Mouse (Mus musculus) neural tube, embryonic 15.5 days (tissue): ENCODE data around the gene Spred1. TPM values are rescaled to one million over a fixed set of nuclear protein-coding genes. Genes with fewer than 3 reads are reported as not detected.

Experiments
- ATAC-seq: fragments of 200-750 bp; cut with Nextera tagmentation; 2 replicates; pipeline ENCODE4 v1.8.0; 2017; ENCODE audit warnings: mild to moderate bottlenecking, moderate TSS enrichment, moderate library complexity; ENCODE audit not compliant: low FRiP score
- H3K27ac ChIP-seq: fragments of 300-500 bp; sonication (generic); replicated peaks from 2 replicates; pipeline ENCODE4 v1.5.1; 2015; ENCODE audit warnings: mild to moderate bottlenecking, inconsistent platforms
- H3K27me3 ChIP-seq: fragments of 300-500 bp; sonication (generic); replicated peaks from 2 replicates; pipeline ENCODE4 v1.6.1; 2015; ENCODE audit warnings: inconsistent platforms
- H3K36me3 ChIP-seq: fragments of 300-500 bp; sonication (generic); 2 replicates; pipeline ENCODE4 v1.6.1; 2015; ENCODE audit warnings: inconsistent platforms
- H3K4me1 ChIP-seq: fragments of 300-500 bp; sonication (generic); 2 replicates; pipeline ENCODE4 v1.6.1; 2015; ENCODE audit warnings: inconsistent platforms
- H3K4me2 ChIP-seq: fragments of 300-500 bp; sonication (generic); 2 replicates; pipeline ENCODE4 v1.6.1; 2015; ENCODE audit warnings: inconsistent platforms, mild to moderate bottlenecking, moderate library complexity
- H3K4me3 ChIP-seq: fragments of 300-500 bp; sonication (generic); replicated peaks from 2 replicates; pipeline ENCODE4 v1.5.1; 2015; ENCODE audit warnings: mild to moderate bottlenecking, inconsistent platforms
- H3K9ac ChIP-seq: fragments of 300-500 bp; sonication (generic); replicated peaks from 2 replicates; pipeline ENCODE4 v1.6.1; 2015; ENCODE audit warnings: mild to moderate bottlenecking, inconsistent platforms
- H3K9me3 ChIP-seq: fragments of 300-500 bp; sonication (generic); replicated peaks from 2 replicates; pipeline ENCODE4 v1.6.1; 2016; ENCODE audit warnings: inconsistent platforms
- WGBS: fragments of 180-500 bp; shearing (Covaris S2); methylation state at CpG from one replicate; pipeline ENCODE4 v1.1.7; 2015; ENCODE audit warnings: mixed read lengths; 5-methylcytosine and 5-hydroxymethylcytosine counted together
- polyA plus RNA-seq: library from polyadenylated mRNA; unstranded; fragments of >200 nt; fragmentation: Nextera tagmentation; extraction: Ambion mirVana; gene quantifications from 2 replicates; pipeline ENCODE4 v1.2.1, GENCODE M21; 2015

The Spred1 gene
- polyA plus RNA-seq, 1 experiment from 2014 or later, result 13.3 TPM

GRCm38 (mm10) chr2:117139977-117140376, 18.8 kb downstream of the Spred1 start:
- ATAC-seq, result no peak
- Histone ChIP-seq H3K4me2 (no peak overlapping the region), H3K27ac (no peak overlapping the region), H3K4me1 (peaks cover 16% of the 10 kb centered on the region; the same call in 1 of the 2 replicates), H3K27me3 (no peaks in the 10 kb centered on the region), H3K9ac (no peak overlapping the region), H3K36me3 (no peaks in the 10 kb centered on the region), H3K9me3 (no peaks in the 10 kb centered on the region), H3K4me3 (no peak overlapping the region)
- 91% methylated on average over 1 of the region's 1 CpGs for WGBS

GRCm38 (mm10) chr2:117143106-117143505, 21.9 kb downstream of the Spred1 start:
- Histone ChIP-seq H3K4me2 (no peak overlapping the region), H3K27ac (no peak overlapping the region), H3K9me3 (no peaks in the 10 kb centered on the region), H3K9ac (no peak overlapping the region), H3K4me3 (no peak overlapping the region), H3K27me3 (no peaks in the 10 kb centered on the region), H3K36me3 (no peaks in the 10 kb centered on the region), H3K4me1 (peaks cover 16% of the 10 kb centered on the region)
- no peak for ATAC-seq
- WGBS, result 96% methylated on average over 4 of the region's 4 CpGs

- Histone ChIP-seq H3K9ac (no peak overlapping the region), H3K4me1 (peaks cover 6% of the 10 kb centered on the region; the same call in 1 of the 2 replicates), H3K27ac (no peak overlapping the region), H3K4me2 (no peak overlapping the region), H3K36me3 (no peaks in the 10 kb centered on the region), H3K4me3 (no peak overlapping the region), H3K27me3 (no peaks in the 10 kb centered on the region), H3K9me3 (no peaks in the 10 kb centered on the region)
- no peak for ATAC-seq
- 96% methylated on average over 2 of the region's 2 CpGs for WGBS
These were observed 24.9 kb downstream of the Spred1 start for GRCm38 (mm10) chr2:117146026-117146425.

- 78% methylated on average over 3 of the region's 3 CpGs for WGBS
These were observed 25.4 kb downstream of the Spred1 start for GRCm38 (mm10) chr2:117146617-117147016.

GRCm38 (mm10) chr2:117152161-117152560, 31.0 kb downstream of the Spred1 start:
- Histone ChIP-seq H3K9me3 (no peaks in the 10 kb centered on the region), H3K9ac (no peak overlapping the region), H3K27ac (no peak overlapping the region), H3K36me3 (no peaks in the 10 kb centered on the region), H3K4me1 (peaks cover 2% of the 10 kb centered on the region; the same call in 1 of the 2 replicates), H3K4me2 (no peak overlapping the region), H3K4me3 (no peak overlapping the region), H3K27me3 (no peaks in the 10 kb centered on the region)
- no peak for ATAC-seq

More at GRCm38 (mm10) chr2:117146617-117147016, 25.4 kb downstream of the Spred1 start:
- no peak overlapping the region for H3K27ac ChIP-seq
- H3K36me3 ChIP-seq, result no peaks in the 10 kb centered on the region
- H3K9me3 ChIP-seq, result no peaks in the 10 kb centered on the region
- no peaks in the 10 kb centered on the region for H3K27me3 ChIP-seq
- ATAC-seq, result no peak
- H3K4me1 ChIP-seq, result peaks cover 2% of the 10 kb centered on the region; the same call in 1 of the 2 replicates
- H3K9ac ChIP-seq, result no peak overlapping the region
- H3K4me2 ChIP-seq, result no peak overlapping the region
- no peak overlapping the region for H3K4me3 ChIP-seq

- peaks cover 13% of the 10 kb centered on the region for H3K36me3 ChIP-seq
- no peaks in the 10 kb centered on the region for H3K4me1 ChIP-seq
- no peak overlapping the region for H3K4me2 ChIP-seq
- ATAC-seq, result no peak
- H3K27me3 ChIP-seq, result no peaks in the 10 kb centered on the region
- H3K27ac ChIP-seq, result no peak overlapping the region
- no peak overlapping the region for H3K9ac ChIP-seq
- H3K9me3 ChIP-seq, result no peaks in the 10 kb centered on the region
- 87% methylated on average over 2 of the region's 2 CpGs for WGBS
- no peak overlapping the region for H3K4me3 ChIP-seq
These were observed 47.2 kb downstream of the Spred1 start for GRCm38 (mm10) chr2:117168379-117168778.

- no peaks in the 10 kb centered on the region for H3K9me3 ChIP-seq
- no peaks in the 10 kb centered on the region for H3K4me1 ChIP-seq
- H3K4me2 ChIP-seq, result no peak overlapping the region
- peaks cover 13% of the 10 kb centered on the region for H3K36me3 ChIP-seq
- no peak for ATAC-seq
- WGBS, result 69% methylated on average over 3 of the region's 3 CpGs
- H3K4me3 ChIP-seq, result no peak overlapping the region
- no peak overlapping the region for H3K9ac ChIP-seq
- H3K27me3 ChIP-seq, result no peaks in the 10 kb centered on the region
- no peak overlapping the region for H3K27ac ChIP-seq
These were observed 47.9 kb downstream of the Spred1 start for GRCm38 (mm10) chr2:117169037-117169436.

GRCm38 (mm10) chr2:117172981-117173380, 51.8 kb downstream of the Spred1 start:
- Histone ChIP-seq H3K27ac (no peak overlapping the region), H3K9ac (no peak overlapping the region), H3K4me1 (no peaks in the 10 kb centered on the region), H3K9me3 (no peaks in the 10 kb centered on the region), H3K4me2 (no peak overlapping the region), H3K4me3 (no peak overlapping the region), H3K36me3 (peaks cover 21% of the 10 kb centered on the region), H3K27me3 (no peaks in the 10 kb centered on the region)
- 86% methylated on average over 4 of the region's 4 CpGs for WGBS
- no peak for ATAC-seq

GRCm38 (mm10) chr2:117176066-117176465, 54.9 kb downstream of the Spred1 start:
- no peak for ATAC-seq
- no peak overlapping the region for H3K4me3 ChIP-seq
- 95% methylated on average over 4 of the region's 4 CpGs for WGBS

GRCm38 (mm10) chr2:117176937-117177336, 55.8 kb downstream of the Spred1 start:
- H3K36me3 ChIP-seq, result peaks cover 19% of the 10 kb centered on the region
- H3K4me2 ChIP-seq, result no peak overlapping the region
- no peaks in the 10 kb centered on the region for H3K9me3 ChIP-seq
- no peaks in the 10 kb centered on the region for H3K4me1 ChIP-seq
- H3K4me3 ChIP-seq, result no peak overlapping the region
- no peak for ATAC-seq
- H3K27me3 ChIP-seq, result no peaks in the 10 kb centered on the region
- H3K9ac ChIP-seq, result no peak overlapping the region
- no peak overlapping the region for H3K27ac ChIP-seq
- 72% methylated on average over 4 of the region's 4 CpGs for WGBS

More at GRCm38 (mm10) chr2:117176066-117176465, 54.9 kb downstream of the Spred1 start:
- peaks cover 21% of the 10 kb centered on the region for H3K36me3 ChIP-seq
- no peak overlapping the region for H3K9ac ChIP-seq
- H3K4me2 ChIP-seq, result no peak overlapping the region
- no peaks in the 10 kb centered on the region for H3K27me3 ChIP-seq
- no peaks in the 10 kb centered on the region for H3K4me1 ChIP-seq
- H3K27ac ChIP-seq, result no peak overlapping the region
- no peaks in the 10 kb centered on the region for H3K9me3 ChIP-seq

GRCm38 (mm10) chr2:117180250-117180885, 59.2 kb downstream of the Spred1 start:
- no peaks in the 10 kb centered on the region for H3K27me3 ChIP-seq
- no peak overlapping the region for H3K4me2 ChIP-seq
- H3K36me3 ChIP-seq, result peaks cover 25% of the 10 kb centered on the region
- peak; percentile 66; the same call in 1 of the 2 replicates for ATAC-seq
- no peak overlapping the region for H3K4me3 ChIP-seq
- no peak overlapping the region for H3K27ac ChIP-seq
- H3K9me3 ChIP-seq, result no peaks in the 10 kb centered on the region
- no peak overlapping the region for H3K9ac ChIP-seq
- 44% methylated on average over 7 of the region's 7 CpGs for WGBS
- H3K4me1 ChIP-seq, result no peaks in the 10 kb centered on the region

GRCm38 (mm10) chr2:117185587-117185986, 64.4 kb downstream of the Spred1 start:
- ATAC-seq, result no peak
- 78% methylated on average over 4 of the region's 4 CpGs for WGBS
- no peaks in the 10 kb centered on the region for H3K4me1 ChIP-seq
- no peaks in the 10 kb centered on the region for H3K9me3 ChIP-seq
- H3K9ac ChIP-seq, result no peak overlapping the region
- no peak overlapping the region for H3K4me3 ChIP-seq
- no peak overlapping the region for H3K27ac ChIP-seq
- H3K36me3 ChIP-seq, result peaks cover 30% of the 10 kb centered on the region
- H3K4me2 ChIP-seq, result no peak overlapping the region
- no peaks in the 10 kb centered on the region for H3K27me3 ChIP-seq
